Mouse (Mus musculus) spleen, postnatal 14 days (tissue): ENCODE data around the gene Cfap77.

Experiments used
- DNase-seq, 2 experiments: peaks; one replicate each; pipeline ENCODE4 v3.0.0; 2021 to 2022; ENCODE audit warnings: low spot score in 2 of 2

Gene Cfap77

DNA sequence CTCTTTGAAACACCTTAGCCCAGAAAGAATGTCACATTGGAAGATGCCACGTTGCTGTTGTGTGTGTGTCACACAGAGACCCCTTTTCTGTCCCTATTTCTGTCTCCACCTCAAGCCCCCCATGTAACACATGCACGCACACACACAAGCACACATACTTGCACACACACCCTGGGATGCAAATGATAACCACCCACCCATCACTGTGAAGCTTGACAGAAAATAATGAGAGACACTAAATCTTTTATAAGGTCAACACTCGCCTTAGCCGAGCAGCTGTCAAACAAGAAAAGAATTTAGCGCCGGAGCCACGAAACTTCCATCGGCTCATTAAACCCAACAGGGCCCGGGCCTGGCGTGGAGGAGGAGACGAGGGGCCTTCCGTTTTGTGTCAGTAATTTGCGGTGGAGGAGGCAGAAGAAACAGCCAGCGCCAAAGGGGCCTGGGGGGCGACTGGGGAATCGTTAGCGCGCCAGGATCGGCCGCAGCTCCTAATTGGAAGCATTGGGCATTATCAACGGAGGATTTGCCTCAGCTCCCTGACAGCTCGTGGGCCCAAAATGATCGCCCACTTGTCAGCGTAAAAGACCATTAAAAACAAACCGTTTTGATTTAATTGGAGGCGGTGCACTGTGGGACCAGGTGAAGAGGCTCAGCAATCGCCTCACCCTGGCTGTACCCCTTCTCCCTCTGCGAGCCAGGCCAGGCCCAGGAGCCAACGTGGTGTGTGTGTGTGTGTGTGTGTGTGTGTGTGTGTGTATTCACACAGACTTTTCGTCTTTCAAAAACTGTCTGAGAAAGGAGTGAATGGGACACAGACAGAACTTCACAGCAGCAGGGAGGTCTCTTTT, 111.0 kb downstream of the Cfap77 start:
- DNase-seq: no peak

DNA sequence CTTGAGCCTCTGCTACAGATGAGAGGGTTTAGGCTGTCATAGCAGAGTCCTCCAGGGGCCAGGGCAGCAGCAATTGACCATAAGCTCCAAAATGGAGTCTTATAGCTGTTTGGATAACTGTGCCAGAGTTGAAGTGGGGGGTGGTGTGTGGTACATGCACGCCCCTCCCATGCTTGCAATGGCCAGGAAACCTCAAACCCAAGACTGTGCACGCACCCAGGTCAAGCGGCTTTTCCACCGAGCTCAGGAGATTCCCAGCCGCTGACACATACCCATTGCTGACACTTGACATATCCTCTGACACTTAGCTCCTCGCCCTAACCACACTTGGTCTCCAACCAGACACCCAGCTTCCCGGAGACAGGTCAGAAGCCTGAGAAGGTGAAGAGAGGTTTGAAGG, 115.9 kb downstream of the Cfap77 start:
- no peak for DNase-seq

DNA sequence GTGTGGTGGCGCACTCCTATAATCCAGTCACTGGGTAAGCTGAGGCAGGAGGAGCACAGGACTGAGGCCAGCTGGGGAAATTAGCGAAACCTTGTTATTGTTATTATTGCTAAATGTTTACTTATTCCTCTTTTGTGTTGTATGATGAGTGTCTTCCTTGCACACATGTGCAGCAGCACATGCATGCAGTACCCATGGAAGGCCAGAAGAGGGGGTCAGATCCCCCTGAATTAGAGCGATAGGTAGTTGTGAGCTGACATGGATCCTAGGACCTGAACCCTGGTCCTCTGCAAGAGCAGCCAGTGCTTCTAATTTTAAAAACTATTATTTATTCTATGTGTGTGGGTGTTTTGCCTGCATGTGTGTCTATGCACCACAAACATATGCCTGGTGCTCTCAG, 124.3 kb downstream of the Cfap77 start:
- DNase-seq: no peak

DNA sequence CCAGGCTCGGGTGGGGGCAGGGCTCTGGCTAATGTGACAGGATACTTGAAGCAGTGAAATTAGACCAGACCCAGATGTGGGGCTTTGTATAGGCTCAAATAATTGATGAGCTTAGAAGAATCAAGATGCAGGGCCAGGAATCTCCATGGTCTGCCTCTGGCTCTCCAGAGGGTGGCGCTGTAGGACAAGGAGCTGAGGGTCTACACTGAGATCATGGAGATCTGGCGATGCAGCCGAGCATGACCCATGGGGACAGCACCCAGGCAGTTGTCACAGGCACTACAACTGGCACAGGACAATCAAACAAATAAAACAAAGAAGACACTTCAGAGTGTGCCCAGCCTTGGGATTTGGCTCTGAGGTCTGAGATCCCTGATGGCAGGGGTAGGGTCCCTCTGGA, 131.0 kb downstream of the Cfap77 start:
- DNase-seq: peak in 1 of 2 experiments; percentile 35

DNA sequence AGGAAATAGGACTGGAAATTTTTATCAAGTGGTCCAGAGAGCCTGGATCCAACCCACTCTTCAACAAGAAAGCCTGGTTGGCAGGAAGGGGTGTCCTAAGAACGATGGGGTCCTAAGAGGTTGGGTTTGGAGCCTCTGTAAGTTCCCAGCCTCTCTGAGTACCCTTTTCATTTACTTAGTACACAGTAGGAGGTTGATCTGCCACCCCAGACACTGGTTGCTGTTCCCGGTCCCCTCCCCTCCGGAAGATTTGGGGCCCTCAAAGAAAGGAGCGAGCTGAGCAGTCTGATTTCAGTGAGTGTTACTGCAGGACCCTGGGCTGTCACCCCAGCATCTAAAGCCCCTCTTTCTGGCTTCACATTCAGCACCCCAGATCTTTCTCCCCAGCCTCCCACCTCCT, 135.9 kb downstream of the Cfap77 start:
- no peak for DNase-seq

DNA sequence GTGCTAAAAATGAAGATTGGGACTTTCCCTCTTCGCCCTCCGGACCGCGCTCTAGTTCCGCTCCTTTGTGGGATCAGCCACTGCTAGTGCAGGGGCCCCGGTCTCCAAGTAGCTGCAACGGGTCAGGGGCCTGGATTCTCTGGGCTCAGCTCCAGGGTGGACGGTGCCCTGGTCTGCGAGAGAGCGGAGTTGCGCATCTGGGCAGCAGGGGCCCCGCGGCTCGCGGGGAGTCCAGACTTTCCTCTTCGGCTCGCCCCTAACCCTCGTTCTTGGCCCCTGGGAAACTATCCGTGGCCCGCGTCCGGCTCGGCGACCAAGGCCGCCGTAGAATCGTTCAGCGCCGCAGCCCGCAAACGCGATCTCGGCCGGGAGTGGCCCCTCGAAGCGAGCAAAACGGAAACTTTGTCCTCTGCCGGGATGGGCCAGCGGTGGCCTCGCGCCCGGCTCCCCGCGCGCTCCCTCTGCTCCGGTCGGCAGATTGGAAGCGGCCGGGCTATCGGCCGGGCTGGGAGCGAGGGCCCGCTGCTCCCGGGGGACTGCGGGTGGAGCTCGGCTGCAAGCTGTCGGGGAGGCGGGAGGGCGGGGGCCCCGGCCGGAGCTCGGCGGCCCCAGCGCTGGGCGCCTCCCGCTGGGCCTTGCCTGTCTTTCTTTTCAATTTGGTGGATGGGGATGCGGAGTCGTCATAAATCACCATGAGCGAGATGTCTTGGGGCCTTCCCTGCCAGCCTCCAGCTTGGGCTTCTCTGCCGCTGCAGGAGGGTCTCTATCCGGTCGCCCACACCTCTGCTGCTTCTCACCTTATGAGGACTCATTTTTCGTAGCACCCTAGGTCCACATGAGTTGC, 137.1 kb downstream of the Cfap77 start:
- no peak for DNase-seq

DNA sequence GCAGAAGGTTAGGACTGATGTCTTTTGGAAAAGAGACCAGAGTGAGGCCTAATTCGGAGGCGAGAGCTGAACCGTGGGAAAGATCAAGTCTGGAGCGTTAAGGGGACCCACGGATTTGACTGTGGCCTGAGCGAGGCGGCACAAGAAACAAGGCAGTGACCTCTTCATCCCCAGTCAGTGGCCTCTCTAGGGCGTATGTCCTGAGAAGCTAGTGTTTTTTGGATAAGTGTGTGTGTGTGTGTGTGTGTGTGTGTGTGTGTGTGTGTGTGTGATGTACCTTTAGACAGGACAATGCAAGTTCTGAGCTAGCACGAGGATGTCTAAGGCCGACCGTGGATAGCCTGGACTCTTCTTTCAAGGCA, 137.7 kb downstream of the Cfap77 start:
- no peak for DNase-seq

DNA sequence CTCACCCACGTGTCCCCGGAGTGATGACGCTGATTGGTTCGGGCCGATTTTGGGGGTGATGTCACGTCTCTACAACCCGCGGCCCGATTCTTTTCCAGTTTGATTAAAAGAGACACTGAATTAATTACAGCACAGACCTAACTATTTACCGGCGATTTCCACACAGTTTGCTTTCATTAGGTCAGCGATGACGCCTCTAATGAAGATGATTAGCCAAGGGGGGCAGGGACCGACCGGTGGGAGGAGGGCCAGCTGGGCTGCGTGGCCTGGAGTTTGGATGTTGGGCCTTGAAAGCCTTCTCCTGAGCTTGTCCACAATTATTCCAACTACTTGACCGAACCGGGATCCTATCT, 138.4 kb downstream of the Cfap77 start, which contains the start of gene Barhl1:
Barhl1 (minus strand) TSS at position 156 of the 353 bp plus-strand sequence.
- DNase-seq: no peak

DNA sequence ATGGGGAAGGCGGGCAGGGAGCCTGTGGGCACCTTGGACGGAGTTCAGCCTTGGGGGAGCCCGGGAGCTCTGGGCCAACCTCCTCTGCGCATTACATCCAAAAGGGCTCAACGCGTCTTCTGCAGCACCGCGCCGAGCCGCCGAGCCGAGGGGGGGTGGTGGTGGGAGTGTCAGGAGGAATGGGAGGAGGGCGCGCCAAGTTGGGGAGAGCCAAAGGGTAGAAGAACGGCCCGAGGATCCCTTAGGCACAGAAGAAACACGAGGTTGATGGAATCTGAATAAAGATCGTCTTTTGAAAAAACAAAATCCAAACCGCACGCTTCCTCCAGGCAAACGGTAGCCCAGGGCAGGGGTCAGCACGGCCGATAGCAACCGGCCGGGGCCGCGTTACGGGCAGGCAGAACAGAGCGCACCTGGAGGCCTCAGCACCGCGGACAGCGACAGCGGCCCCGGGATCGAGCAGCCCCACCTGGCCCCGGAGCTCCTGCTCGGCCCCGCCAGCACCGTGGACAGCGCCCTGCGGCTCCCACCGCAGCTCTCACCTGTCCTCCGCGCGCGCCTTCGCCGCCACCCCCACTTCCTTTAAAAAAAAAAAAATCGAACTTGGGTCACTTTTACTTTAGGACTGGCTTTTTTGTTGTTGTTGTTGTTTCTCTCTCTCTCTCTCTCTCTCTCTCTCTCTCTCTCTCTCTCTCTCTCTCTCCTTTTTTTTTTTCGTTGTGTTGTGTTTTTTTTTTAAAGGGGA, 138.9 kb downstream of the Cfap77 start:
- peak; percentile 57 to 58 for DNase-seq

DNA sequence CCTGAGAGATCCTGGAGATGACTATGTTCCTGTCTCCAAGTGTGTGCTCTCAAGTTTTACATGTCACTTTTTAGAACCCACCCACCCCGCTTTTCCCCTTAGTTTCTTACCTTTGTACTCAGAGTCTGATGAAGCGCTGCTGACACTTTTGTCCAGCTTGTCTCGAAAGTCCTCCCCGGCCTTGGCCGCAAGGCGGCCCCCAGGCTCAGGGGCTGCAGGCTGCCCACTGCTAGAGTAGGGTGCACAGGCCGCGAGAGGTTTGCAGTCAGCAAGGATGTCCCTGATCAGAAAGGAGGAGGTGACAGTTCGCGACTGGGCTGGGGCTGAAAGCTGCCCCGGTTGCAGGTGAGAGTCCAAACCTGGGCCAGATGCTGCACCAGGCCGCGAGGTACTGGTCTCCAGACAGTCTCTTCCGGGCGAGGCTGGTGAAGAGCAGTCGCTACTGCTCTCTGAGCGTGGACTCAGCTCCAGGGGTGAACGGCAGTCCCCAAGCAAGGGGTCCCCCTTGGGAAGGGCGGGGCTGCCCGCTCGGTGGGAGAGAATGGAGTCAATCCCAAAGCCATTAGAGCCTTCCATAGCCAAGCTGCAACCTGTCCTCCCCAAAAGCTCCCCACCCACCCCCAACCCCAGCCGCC, 139.6 kb downstream of the Cfap77 start:
- no peak for DNase-seq

DNA sequence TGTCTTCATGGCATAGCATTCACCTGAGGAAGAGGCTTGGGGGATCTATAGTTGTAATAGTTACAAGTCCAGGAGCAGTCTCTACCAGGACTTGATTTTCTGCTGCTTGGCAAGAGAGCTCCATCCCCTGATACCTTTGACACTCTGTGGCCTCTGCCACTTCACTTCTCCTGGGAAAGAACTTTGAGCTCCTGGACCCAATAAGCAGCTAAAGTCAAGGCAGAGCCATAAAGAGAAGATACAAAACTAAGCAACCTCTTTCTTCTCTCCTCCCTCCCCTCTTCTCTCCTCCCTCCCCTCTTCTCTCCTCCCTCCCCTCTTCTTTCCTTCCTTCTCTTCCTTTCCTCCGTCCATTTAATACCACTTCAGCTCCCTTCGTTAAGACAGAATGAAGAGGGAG, 140.7 kb downstream of the Cfap77 start:
- no peak for DNase-seq

DNA sequence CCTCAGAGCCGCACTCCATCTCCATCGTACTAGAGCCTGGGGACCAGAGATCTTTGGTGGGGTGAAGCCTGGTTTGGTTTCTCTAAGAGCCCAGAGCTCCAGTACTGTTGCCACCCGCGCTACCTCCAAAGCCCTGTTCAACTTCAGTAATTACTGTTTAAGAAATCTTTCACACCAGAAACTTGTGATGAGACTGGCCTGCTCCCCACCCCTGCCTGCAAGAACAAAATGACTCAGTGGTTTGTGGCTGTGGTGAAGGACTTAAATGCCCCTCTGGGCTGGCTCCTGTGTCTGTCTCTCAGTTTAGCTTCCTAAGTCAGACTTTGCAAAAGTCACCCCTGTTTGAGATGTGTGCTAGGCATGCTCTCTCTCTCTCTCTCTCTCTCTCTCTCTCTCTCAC, 141.9 kb downstream of the Cfap77 start:
- no peak for DNase-seq

DNA sequence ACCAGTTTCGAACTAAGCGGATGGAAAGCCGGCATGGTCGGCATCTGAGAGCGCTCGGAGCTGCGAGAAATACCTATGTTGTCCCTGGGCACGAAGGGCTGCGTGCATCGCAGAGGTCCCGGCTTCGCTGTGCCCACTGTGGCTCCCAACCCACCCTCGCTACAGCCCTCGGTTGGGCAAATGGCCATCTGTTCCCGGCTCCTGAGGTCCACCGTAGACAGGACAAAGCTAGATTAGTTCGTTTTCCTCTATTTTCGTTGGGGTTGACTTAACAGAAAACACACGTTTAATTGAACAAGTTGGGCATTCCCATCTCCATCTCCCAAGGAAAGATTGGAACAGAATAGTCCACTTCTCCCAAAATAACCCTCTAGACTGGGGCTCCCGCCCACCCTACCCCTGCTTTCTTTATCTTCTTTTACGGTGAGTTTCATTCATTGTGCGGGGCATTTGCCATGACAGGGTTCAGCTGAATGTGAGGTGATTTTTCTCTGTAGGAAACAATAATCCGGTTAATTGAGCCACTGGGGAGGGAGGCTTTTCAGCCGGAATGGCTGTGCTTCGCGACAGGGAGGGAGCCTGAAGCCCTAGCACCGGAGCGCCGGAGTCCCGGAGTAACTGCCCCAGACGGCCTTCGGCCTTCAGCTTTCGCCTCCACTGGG, 142.7 kb downstream of the Cfap77 start:
- DNase-seq: no peak

DNA sequence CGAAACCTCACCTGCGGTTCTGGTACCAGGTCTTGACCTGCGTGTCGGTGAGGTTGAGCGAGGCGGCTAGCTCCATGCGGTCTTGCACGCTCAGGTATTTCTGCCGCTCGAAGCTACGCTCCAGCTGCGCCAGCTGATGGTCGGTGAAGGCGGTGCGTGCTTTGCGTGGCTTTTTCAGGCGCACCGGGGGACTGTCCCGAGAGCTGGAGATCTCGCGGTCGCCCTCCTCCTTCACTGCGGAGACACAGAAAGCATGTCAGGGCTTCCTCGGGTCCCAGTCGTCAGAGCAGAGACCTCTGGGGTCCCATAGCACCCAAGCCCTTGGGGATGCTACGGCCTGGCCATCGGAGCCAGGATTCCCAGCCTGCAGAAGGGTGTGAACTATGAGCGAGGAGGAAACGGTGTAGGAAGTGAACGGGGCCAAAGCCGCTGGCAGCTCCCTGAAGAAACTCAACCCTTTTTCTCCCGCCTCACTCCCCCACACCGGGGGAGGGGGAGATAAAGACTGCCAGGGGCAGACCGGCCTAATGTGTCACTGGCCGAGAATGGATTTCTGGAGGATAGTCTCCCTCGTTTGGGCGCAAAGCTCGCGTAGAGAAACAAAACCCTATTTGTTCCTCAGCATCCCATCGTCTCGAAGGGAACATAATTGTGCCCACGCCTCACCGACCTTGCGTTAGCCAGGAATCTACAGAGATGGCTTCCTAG, 143.4 kb downstream of the Cfap77 start:
- no peak for DNase-seq

DNA sequence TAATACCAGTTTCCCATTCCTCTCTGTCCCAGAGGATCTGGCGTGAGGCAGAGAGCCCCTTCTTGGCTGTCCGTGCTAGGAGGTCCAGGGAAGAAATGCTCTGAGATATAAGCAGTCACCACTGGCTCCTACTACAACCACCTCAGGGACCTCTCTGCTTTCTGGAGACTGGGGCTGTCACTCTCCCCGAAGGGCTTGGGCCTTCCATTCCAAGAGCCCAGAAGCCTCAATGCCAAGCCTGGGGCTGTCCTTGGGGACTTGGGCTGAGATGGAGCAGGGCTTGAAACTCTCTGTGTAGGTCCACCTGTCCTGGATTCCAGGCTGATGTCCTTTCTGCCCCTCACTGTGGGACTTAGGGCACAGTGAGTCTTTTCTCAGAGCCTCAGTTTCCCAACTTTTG, 144.0 kb downstream of the Cfap77 start:
- no peak for DNase-seq

DNA sequence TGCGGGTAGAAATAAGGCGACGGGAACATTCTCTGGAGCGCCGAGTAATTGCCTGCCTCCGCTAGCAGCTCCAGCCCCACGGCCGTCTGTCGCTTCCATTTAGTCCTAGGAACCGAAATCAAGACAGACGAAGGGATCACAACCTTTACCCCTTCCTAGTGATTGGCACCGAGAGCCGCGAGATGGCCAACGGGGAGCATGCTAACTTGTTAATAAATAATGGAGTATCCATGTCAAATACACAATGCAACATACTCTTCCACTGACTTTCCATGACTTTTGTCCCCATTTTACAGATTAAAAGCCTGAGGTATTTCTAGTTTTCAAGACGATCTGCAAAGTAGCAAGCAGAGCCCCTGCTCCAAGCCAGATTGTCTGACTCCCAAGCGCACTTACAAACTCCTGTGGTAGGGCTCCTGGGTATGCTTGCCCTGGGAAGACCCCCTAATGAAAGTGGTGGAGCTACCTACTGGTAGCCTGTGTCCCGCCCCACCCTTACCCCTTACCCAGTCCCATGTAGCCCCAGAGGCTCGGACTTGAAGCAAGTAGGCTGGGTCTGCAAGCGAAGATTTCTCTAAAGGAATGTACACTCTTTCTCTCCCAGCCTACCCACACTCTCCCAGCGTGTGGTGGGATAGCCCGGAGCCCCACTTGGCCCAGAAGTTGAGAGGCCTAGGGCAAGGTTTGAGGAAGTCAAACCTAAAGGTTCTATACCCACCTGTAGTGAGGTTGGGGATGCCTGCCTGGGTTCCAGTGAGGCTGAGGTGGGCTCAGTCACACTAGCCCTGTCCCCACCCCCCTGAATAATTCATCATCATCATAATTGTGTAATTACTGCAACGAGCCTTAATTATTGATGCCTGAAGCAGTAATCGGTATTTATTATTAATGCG, 144.8 kb downstream of the Cfap77 start:
- DNase-seq: no peak

DNA sequence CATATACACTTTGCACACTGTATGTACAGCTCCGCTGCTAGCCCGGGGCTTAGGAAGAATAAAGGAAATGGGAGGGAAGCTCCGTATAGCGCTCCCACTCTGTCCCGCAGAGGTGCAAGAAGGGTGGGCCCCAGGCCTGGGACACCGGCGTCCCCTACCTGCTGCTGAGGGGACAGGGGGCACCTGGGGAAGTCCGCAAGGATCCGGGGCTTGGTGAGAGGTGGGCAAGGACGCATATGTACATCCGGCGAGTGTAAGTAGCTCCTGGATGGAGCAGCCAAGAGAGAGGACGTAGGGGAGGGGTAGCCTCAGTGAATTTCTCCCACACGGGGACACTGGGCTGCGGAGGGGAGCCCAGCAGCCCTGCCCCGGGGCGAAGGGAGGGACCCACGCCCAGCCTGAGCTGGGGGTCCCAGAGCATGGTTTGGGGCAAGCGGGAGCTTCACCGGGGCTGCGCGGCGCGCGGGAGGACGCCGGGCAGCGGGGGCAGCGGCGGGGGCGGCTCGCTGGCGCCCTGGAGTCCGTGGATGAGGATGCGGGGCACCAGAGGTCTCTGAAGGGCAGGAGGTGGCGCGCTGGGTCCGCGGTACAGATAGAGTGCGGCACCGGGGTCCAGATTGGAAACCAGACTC, 145.6 kb downstream of the Cfap77 start:
- DNase-seq: no peak

DNA sequence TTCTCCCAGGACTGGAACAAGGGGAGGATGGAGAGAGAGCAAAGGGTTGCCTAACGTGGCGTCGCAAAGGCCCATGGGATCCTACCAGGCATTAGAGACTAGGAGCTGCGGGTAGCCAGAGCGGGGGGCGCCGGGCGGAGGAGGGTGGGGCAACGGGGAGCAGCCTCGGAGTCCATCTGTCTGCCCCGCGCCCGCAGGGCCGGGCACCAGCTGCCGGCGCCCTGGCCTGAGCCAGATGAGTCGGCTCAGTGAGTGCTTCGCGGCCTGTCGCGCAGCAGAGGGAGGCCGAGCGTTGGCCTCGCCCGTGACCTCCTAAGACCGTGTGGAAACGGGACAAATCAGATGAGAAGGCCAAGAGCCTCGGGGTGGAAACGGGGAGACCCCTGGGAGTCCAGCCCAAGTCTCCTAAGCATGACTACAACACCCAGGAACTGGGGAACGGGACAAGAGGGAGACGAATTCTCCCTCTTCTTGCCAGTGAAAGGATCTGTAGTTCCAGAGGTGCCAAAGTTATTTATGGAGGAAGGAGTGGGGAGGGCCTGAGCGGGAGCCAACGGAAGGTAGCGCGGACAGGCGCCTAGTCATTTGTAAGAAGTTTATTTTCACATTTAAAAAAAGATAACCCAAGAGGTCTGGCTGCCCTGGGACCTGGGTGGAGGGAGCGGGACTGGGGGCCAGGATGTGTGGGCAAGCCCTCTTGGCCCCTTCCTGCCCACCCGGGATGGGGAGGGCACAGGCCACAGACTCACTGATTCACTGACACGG, 146.3 kb downstream of the Cfap77 start:
- no peak for DNase-seq
